Mouse (Mus musculus): Measurements from ENCODE around the gene Etv6.

DNA sequence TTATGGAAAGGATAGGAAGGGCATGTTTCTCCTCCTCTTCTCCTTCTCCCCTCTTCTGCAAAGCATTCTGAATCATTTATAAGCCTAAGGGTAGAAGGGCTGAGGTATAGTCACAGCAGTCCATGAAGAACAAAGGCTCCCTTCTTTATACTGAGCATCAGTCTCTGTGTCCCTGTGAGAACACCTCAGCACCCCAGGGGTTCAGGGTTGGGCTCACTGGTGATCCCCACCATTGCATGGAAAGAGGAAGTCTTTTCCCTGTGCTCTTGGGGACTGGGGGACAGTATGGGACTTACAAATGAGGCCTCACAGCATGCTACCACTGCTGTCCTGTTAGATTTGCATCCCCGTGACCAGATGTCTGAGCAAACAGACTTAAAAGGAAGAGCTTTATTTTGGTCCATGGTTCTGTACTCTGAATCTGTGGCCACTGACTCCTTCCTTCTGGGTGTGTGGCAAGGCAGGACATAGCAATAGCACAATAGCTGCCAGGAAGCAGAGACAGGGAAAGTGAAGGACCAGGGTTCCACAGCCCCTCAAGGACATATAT, 106.2 kb downstream of the Etv6 start:
- no peak for TF ChIP-seq CTCF (conservative IDR thresholded peaks at IDR 0.05; ENCODE audit: insufficient read depth, insufficient read length, low read depth, low read length)
- TF ChIP-seq POLR2A (IDR thresholded peaks at IDR 0.05; ENCODE audit: low read depth, low read length): no peak

Data from kidney, adult 2 months (tissue).